Mouse (Mus musculus): Measurements from ENCODE around the gene Slc2a1. TPM values are rescaled to one million over a fixed set of nuclear protein-coding genes. Genes with fewer than 3 reads are reported as not detected.
A peak's percentile ranks its signal among the peaks of the same experiment; 100 is the strongest.

The Slc2a1 gene
- polyA plus RNA-seq, 1 experiment from 2014 or later = 61.8 TPM

DNA sequence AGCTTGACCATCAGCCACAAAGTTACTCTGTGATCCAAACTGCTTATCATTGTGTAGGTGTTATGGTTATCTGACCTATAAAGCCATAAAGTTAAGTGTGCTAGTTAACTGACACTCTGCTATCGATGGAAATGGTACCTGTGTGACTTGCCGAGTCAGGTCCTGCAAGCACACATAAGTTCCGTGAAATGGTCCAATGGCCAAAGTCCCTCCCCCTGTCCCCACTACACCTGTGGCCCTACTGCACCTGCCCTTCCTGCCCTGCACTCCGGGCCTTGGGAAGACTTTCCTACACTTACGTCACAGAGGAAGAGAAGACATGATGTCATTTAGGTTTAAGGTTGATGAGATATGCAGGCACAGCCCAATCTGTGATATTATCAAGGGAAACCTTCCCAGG lies 38.8 kb downstream of the Slc2a1 start:
- Histone ChIP-seq H3K9me3 (ENCODE audit: control insufficient read depth, low read length) (no peaks in the 10 kb centered on the region), H3K4me3 (ENCODE audit: low read depth, low read length) (no peak overlapping the region), H3K4me2 (ENCODE audit: low read depth, low read length) (no peak overlapping the region), H3K27ac (ENCODE audit: low read depth, low read length) (no peak overlapping the region), H3K9ac (replicated peaks; ENCODE audit: low read depth, low read length) (no peak overlapping the region), H3K36me3 (ENCODE audit: control insufficient read depth, insufficient read depth, low read length) (no peaks in the 10 kb centered on the region), H3K27me3 (ENCODE audit: control insufficient read depth, insufficient read depth, low read length) (no peaks in the 10 kb centered on the region), H3K4me1 (ENCODE audit: control insufficient read depth, insufficient read depth, low read length) (no peaks in the 10 kb centered on the region)
- no peak for ATAC-seq (ENCODE audit: low read depth)
- WGBS = 91% methylated on average over 5 of the region's 5 CpGs

DNA sequence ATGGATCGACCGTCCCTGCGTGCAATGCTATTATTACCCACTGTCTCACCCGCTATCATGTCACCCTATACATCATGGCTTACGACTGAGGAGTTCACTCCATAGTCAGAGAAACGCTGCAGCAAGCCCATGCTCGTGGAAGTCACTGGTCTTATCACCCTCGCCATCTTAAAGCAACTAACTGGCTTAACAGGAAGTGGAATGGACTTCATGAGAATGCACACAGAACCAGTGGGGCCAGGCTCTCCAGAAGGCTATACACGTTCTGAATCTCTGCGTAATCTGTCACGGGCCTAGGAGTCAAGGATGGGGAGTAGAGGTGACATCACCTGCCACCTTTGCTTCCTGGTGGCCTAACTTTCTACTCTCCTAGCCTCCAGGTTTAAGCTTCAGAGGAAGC lies 40.2 kb downstream of the Slc2a1 start:
- H3K27ac ChIP-seq (ENCODE audit: low read depth, low read length) = no peak overlapping the region
- no peaks in the 10 kb centered on the region for H3K9me3 ChIP-seq (ENCODE audit: control insufficient read depth, low read length)
- no peaks in the 10 kb centered on the region for H3K27me3 ChIP-seq (ENCODE audit: control insufficient read depth, insufficient read depth, low read length)
- H3K9ac ChIP-seq (replicated peaks; ENCODE audit: low read depth, low read length) = no peak overlapping the region
- H3K36me3 ChIP-seq (ENCODE audit: control insufficient read depth, insufficient read depth, low read length) = no peaks in the 10 kb centered on the region
- ATAC-seq (ENCODE audit: low read depth) = no peak
- no peaks in the 10 kb centered on the region for H3K4me1 ChIP-seq (ENCODE audit: control insufficient read depth, insufficient read depth, low read length)
- 87% methylated on average over 11 of the region's 11 CpGs for WGBS
- H3K4me3 ChIP-seq (ENCODE audit: low read depth, low read length) = no peak overlapping the region
- no peak overlapping the region for H3K4me2 ChIP-seq (ENCODE audit: low read depth, low read length)

DNA sequence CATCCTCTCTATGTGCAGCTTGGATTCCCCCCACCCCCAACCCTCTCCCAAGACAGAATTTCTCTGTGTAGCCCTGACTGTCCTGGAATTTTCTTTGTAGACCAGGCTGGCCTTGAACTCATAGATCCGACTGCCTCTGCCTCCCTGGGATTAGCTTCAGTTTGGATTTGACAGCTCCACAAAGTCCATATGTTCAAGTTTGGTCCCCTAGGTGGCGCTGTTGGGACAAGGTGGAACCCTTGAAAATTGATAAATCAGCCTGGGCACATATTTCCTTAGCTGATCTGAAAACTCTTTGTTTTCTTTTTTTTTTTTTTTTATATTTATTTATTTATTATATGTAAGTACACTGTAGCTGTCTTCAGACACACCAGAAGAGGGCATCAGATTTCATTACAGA lies 48.7 kb downstream of the Slc2a1 start:
- Histone ChIP-seq H3K4me2 (ENCODE audit: low read depth, low read length) (no peak overlapping the region), H3K4me3 (ENCODE audit: low read depth, low read length) (no peak overlapping the region), H3K36me3 (ENCODE audit: control insufficient read depth, insufficient read depth, low read length) (no peaks in the 10 kb centered on the region), H3K27me3 (ENCODE audit: control insufficient read depth, insufficient read depth, low read length) (no peaks in the 10 kb centered on the region), H3K4me1 (ENCODE audit: control insufficient read depth, insufficient read depth, low read length) (no peaks in the 10 kb centered on the region), H3K27ac (ENCODE audit: low read depth, low read length) (no peak overlapping the region), H3K9me3 (ENCODE audit: control insufficient read depth, low read length) (no peaks in the 10 kb centered on the region), H3K9ac (replicated peaks; ENCODE audit: low read depth, low read length) (no peak overlapping the region)
- 39% methylated on average over 2 of the region's 2 CpGs for WGBS
- no peak for ATAC-seq (ENCODE audit: low read depth)

DNA sequence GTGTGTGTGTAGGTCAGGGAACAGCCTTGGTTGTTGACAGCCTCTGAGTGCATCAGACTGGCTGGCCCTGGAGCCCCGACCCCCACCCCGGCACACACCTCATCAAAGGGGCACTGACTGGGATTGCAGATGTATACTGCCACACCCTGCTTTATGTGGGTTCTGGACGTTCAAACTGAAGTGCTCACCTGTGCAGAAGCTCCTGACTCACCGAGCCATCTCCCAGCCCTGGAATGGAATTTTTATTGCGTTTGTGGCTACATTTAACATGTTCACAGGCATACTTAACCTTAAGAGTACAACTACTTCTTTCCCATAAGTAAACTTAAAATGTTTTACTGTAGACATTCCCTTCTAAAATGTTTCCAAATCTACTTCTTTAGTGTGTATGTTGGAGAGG lies 49.4 kb downstream of the Slc2a1 start:
- WGBS = 85% methylated on average over 5 of the region's 5 CpGs
- H3K27me3 ChIP-seq (ENCODE audit: control insufficient read depth, insufficient read depth, low read length) = no peaks in the 10 kb centered on the region
- H3K27ac ChIP-seq (ENCODE audit: low read depth, low read length) = no peak overlapping the region
- no peak for ATAC-seq (ENCODE audit: low read depth)
- H3K4me1 ChIP-seq (ENCODE audit: control insufficient read depth, insufficient read depth, low read length) = no peaks in the 10 kb centered on the region
- no peaks in the 10 kb centered on the region for H3K36me3 ChIP-seq (ENCODE audit: control insufficient read depth, insufficient read depth, low read length)
- no peak overlapping the region for H3K4me2 ChIP-seq (ENCODE audit: low read depth, low read length)
- H3K9ac ChIP-seq (replicated peaks; ENCODE audit: low read depth, low read length) = no peak overlapping the region
- no peaks in the 10 kb centered on the region for H3K9me3 ChIP-seq (ENCODE audit: control insufficient read depth, low read length)
- H3K4me3 ChIP-seq (ENCODE audit: low read depth, low read length) = no peak overlapping the region

DNA sequence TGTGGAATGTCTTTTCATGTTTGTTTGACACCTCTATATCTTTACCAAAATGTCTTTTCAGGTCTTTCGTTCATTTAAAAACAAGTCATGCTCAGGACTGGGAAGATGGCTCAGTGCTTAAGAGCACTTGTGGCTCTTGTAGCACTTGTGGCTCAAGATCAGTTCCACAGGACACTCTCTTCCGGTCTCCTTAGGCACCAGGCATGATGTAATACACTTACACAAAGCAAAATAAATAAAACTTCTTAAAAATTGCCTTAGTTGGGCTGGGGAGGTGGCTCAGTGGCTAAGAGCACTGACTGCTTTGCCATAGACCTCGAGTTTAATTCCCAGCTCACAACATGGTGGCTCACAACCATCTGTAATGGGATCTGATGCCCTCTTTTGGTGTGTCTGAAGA lies 52.8 kb downstream of the Slc2a1 start:
- WGBS = 76% methylated on average over 3 of the region's 3 CpGs

DNA sequence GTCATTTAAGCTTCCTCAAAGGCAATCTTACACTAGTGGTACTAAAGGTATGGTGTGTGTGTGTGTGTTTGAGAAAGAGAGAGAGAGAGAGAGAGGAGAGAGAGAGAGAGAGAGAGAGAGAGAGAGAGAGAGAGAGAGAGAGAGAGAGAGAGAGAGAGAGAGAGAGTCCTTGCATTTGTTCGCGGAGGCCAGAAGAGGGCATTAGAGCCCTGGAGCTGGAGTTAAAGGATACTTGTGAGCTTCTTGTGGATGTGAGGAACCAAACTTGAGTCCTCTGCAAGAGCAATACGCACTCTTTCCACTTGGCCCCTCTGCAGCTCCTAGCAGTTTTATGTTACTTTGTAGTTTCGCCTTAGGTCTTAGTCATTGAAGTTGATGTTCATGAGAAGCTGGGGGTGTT lies 54.5 kb downstream of the Slc2a1 start:
- Histone ChIP-seq H3K4me3 (ENCODE audit: low read depth, low read length) (no peak overlapping the region), H3K9me3 (ENCODE audit: control insufficient read depth, low read length) (no peaks in the 10 kb centered on the region), H3K36me3 (ENCODE audit: control insufficient read depth, insufficient read depth, low read length) (no peaks in the 10 kb centered on the region), H3K27ac (ENCODE audit: low read depth, low read length) (no peak overlapping the region), H3K4me1 (ENCODE audit: control insufficient read depth, insufficient read depth, low read length) (no peaks in the 10 kb centered on the region), H3K27me3 (ENCODE audit: control insufficient read depth, insufficient read depth, low read length) (no peaks in the 10 kb centered on the region), H3K4me2 (ENCODE audit: low read depth, low read length) (no peak overlapping the region), H3K9ac (replicated peaks; ENCODE audit: low read depth, low read length) (no peak overlapping the region)
- 74% methylated on average over 4 of the region's 4 CpGs for WGBS
- ATAC-seq (ENCODE audit: low read depth) = no peak

More for the DNA sequence above, 52.8 kb downstream of the Slc2a1 start:
- Histone ChIP-seq H3K4me2 (ENCODE audit: low read depth, low read length) (no peak overlapping the region), H3K27me3 (ENCODE audit: control insufficient read depth, insufficient read depth, low read length) (no peaks in the 10 kb centered on the region), H3K9ac (replicated peaks; ENCODE audit: low read depth, low read length) (no peak overlapping the region), H3K9me3 (ENCODE audit: control insufficient read depth, low read length) (no peaks in the 10 kb centered on the region), H3K27ac (ENCODE audit: low read depth, low read length) (no peak overlapping the region), H3K4me3 (ENCODE audit: low read depth, low read length) (no peak overlapping the region), H3K4me1 (ENCODE audit: control insufficient read depth, insufficient read depth, low read length) (no peaks in the 10 kb centered on the region), H3K36me3 (ENCODE audit: control insufficient read depth, insufficient read depth, low read length) (no peaks in the 10 kb centered on the region)
- no peak for ATAC-seq (ENCODE audit: low read depth)

DNA sequence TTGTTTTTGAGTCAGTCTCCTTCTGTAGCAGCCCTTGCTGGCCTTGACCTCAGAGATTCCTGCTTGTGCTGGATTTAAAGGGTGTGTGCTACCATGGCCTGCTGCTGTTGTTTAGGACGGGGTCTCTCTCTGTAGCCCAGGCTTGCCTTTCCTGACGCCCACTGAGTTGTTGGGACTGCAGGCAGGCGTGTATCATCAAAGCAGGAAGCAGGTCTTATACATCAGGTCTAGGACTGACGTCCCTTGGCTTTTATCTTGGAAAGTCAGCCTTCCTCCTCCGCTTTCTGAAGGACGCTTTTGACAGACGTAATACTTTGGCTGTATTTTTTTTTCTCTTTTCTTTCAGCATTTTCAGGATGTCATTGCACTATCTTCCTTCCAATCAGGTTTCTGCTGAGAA lies 57.4 kb downstream of the Slc2a1 start:
- Histone ChIP-seq H3K4me1 (ENCODE audit: control insufficient read depth, insufficient read depth, low read length) (no peaks in the 10 kb centered on the region), H3K9me3 (ENCODE audit: control insufficient read depth, low read length) (no peaks in the 10 kb centered on the region), H3K27me3 (ENCODE audit: control insufficient read depth, insufficient read depth, low read length) (no peaks in the 10 kb centered on the region), H3K4me3 (ENCODE audit: low read depth, low read length) (no peak overlapping the region), H3K27ac (ENCODE audit: low read depth, low read length) (no peak overlapping the region), H3K9ac (replicated peaks; ENCODE audit: low read depth, low read length) (no peak overlapping the region), H3K36me3 (ENCODE audit: control insufficient read depth, insufficient read depth, low read length) (peaks cover 5% of the 10 kb centered on the region), H3K4me2 (ENCODE audit: low read depth, low read length) (no peak overlapping the region)
- no peak for ATAC-seq (ENCODE audit: low read depth)
- 82% methylated on average over 7 of the region's 7 CpGs for WGBS

DNA sequence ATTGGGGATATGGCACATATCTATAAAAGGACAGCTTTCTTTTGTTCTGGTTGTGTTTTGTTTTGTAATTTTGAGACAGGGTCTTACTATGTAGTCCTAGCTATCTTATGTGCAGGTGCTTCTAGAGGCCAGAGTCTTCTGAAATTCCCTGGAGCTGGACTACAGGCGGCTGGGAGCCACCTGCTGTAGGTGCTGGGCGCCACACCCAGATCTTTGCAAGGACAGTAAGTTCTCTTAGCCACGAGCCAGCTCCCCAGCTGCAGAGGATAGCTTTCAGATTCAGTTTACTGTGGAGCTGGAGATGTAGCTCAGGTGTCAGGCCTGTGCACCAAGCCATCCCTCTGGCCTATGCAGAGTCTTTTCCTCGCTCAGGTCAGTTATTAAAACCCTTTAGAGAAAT lies 58.6 kb downstream of the Slc2a1 start:
- ATAC-seq (ENCODE audit: low read depth) = no peak
- Histone ChIP-seq H3K27me3 (ENCODE audit: control insufficient read depth, insufficient read depth, low read length) (no peaks in the 10 kb centered on the region), H3K4me1 (ENCODE audit: control insufficient read depth, insufficient read depth, low read length) (no peaks in the 10 kb centered on the region), H3K9me3 (ENCODE audit: control insufficient read depth, low read length) (no peaks in the 10 kb centered on the region), H3K36me3 (ENCODE audit: control insufficient read depth, insufficient read depth, low read length) (peaks cover 5% of the 10 kb centered on the region), H3K4me2 (ENCODE audit: low read depth, low read length) (no peak overlapping the region), H3K9ac (replicated peaks; ENCODE audit: low read depth, low read length) (no peak overlapping the region), H3K4me3 (ENCODE audit: low read depth, low read length) (no peak overlapping the region), H3K27ac (ENCODE audit: low read depth, low read length) (no peak overlapping the region)
- WGBS = 91% methylated on average over 4 of the region's 4 CpGs

DNA sequence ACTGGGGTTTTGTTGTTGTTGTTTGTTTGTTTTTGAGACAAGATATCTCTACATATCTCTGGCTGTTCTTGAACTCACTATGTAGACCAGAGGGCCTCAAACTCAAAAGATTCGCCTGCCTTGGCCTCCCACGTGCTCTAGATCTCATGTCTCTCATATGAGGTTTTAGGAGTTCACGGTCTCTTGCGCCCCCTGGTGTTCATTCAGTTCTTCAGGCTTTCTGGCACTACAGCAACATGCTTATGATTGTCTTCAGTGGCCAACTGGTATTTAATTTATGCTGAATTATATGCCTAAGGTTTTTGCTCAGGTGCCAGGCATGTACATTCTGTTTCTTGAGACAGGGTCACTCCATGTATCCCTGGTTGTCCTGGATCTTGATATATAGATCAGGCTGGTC lies 59.2 kb downstream of the Slc2a1 start:
- no peak overlapping the region for H3K4me3 ChIP-seq (ENCODE audit: low read depth, low read length)
- H3K9ac ChIP-seq (replicated peaks; ENCODE audit: low read depth, low read length) = no peak overlapping the region
- peak; percentile 63; the same call in 1 of the 2 replicates for ATAC-seq (ENCODE audit: low read depth)
- WGBS = 3% methylated on average over 4 of the region's 4 CpGs
- H3K27ac ChIP-seq (ENCODE audit: low read depth, low read length) = no peak overlapping the region
- no peak overlapping the region for H3K4me2 ChIP-seq (ENCODE audit: low read depth, low read length)
- H3K9me3 ChIP-seq (ENCODE audit: control insufficient read depth, low read length) = no peaks in the 10 kb centered on the region
- peaks cover 5% of the 10 kb centered on the region for H3K4me1 ChIP-seq (ENCODE audit: control insufficient read depth, insufficient read depth, low read length)
- H3K27me3 ChIP-seq (ENCODE audit: control insufficient read depth, insufficient read depth, low read length) = no peaks in the 10 kb centered on the region
- H3K36me3 ChIP-seq (ENCODE audit: control insufficient read depth, insufficient read depth, low read length) = peaks cover 5% of the 10 kb centered on the region
